Mouse (Mus musculus) forebrain, embryonic 10.5 days (tissue): ENCODE measurements around the gene Foxb1. TPM values are rescaled to one million over a fixed set of nuclear protein-coding genes. Genes with fewer than 3 reads are reported as not detected.

Experiments
- DNase-seq: peaks from one replicate; pipeline ENCODE4 v3.0.0-alpha.2; 2017; ENCODE audit warnings: low spot score; ENCODE audit errors: extremely low spot score
- H3K27ac ChIP-seq: fragments of 300-500 bp; sonication (generic); 2 replicates; pipeline ENCODE4 v1.5.1; 2016; ENCODE audit warnings: mild to moderate bottlenecking
- H3K27me3 ChIP-seq: fragments of 300-500 bp; sonication (generic); 2 replicates; pipeline ENCODE4 v1.6.1; 2016; ENCODE audit warnings: mild to moderate bottlenecking; ENCODE audit not compliant: poor library complexity, severe bottlenecking
- H3K36me3 ChIP-seq: fragments of 300-500 bp; sonication (generic); replicated peaks from 2 replicates; pipeline ENCODE4 v1.6.1; 2016; ENCODE audit warnings: mild to moderate bottlenecking, moderate library complexity
- H3K4me1 ChIP-seq: fragments of 300-500 bp; sonication (generic); 2 replicates; pipeline ENCODE4 v1.6.1; 2016
- H3K4me3 ChIP-seq: fragments of 300-500 bp; sonication (generic); 2 replicates; pipeline ENCODE4 v1.5.1; 2016; ENCODE audit warnings: mild to moderate bottlenecking, moderate library complexity
- H3K9me3 ChIP-seq: fragments of 300-500 bp; sonication (generic); 2 replicates; pipeline ENCODE4 v1.6.1; 2016; ENCODE audit warnings: mild to moderate bottlenecking, moderate library complexity
- WGBS: fragments of 180-500 bp; shearing (Covaris S2); methylation state at CpG from one replicate; pipeline ENCODE4 v1.1.7; 2016; 5-methylcytosine and 5-hydroxymethylcytosine counted together
- polyA plus RNA-seq: library from polyadenylated mRNA; unstranded; fragments of >200 nt; fragmentation: Nextera tagmentation; extraction: Ambion mirVana; gene quantifications from 2 replicates; pipeline ENCODE4 v1.2.1, GENCODE M21; 2016

Gene Foxb1
- polyA plus RNA-seq, 1 experiment from 2014 or later, result 3.4 TPM

DNA sequence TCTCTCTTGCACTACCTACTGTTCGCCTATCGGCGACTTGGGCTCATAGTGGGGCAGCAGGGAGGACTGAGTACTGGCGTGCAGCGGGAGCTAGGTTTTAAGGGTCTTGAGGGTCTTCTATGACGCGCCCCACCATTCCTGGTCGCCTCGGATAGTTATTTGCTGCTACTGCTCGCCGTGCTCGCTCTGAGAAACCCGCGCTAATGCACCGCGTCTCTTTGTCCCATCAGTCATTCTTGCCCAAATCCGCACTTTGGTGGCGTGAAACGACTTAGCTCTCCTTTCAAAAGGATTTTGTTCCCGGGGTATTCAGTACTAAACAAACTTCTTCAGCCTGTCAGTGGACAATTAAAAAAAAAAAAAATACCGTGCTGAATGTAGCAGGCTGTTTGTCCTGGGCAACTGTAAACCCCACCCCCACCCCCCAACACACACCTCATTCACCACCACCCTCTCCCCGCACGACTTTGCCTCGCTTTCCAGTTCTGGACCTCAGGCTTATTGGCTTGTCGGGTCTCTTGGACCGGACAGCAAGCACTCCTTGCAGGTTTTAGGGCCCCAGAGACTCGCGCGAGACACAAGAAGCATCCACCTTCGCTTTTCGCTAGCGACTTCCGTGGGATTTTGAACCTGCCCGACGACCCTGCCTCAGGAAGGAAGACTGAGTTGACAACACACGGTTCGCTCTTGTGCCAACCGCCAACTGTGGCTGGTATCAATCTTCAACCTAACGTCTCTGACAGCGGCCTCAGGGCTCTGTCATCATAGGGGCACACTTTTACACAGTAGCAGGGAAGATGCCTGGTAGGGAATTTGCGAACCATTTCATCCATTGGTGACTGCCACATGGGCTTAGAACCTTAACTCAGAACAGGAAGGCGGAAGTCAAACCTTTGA is 4.1 kb upstream of the Foxb1 start:
- Histone ChIP-seq H3K36me3 (no peaks in the 10 kb centered on the region), H3K9me3 (no peaks in the 10 kb centered on the region), H3K27ac (peak overlapping the region; percentile 76), H3K27me3 (peaks cover 100% of the 10 kb centered on the region), H3K4me1 (peaks cover 99% of the 10 kb centered on the region), H3K4me3 (peak overlapping the region; percentile 53)
- DNase-seq, result peak; percentile 46
- WGBS, result under 1% methylated on average over 42 of the region's 42 CpGs

DNA sequence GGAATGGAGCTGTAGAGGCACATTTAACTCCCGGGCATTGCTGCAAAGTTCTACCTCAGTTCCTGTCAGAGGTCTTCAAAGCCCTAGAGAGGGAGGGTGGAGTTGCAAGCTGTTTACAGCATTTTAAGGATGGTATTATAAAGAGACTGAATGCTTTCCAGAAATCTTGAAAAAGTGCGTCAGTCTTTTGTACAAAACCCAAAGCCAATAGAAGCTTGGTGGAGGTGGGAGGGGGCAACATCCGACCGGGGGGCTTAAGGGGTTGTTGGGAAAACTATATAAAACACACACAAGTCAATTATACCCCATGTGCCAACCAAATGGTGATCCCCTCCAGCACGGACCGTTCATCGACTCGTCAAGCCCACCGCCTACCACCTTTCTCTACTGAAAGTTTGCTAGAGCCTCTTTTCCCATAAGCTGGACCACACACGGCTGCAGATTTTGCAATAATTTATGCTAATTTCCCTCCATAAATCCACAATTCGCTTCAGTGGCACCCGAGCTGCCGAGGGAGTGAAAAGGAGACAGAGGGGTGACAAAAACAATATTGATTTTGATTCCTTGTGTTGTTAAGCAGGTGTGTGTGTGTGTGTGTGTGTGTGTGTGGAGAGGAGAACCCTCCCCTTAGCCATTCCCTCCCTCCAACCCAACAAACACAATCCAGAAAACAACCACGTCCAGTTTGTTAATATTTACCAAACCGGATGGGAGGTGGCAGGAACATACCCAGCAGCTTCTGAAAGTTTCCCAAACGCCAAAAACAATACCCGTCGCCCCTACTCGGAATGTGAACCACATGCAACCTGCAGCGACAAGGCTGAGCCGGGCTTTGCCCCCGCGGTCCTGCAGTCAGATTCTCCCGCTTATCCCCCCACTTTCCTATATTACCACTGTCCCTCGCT is 3.2 kb upstream of the Foxb1 start:
- Histone ChIP-seq H3K4me3 (peak overlapping the region; percentile 53), H3K9me3 (no peaks in the 10 kb centered on the region), H3K27me3 (peaks cover 100% of the 10 kb centered on the region), H3K36me3 (no peaks in the 10 kb centered on the region), H3K27ac (peak overlapping the region; percentile 76), H3K4me1 (peaks cover 99% of the 10 kb centered on the region)
- WGBS, result under 1% methylated on average over 25 of the region's 25 CpGs
- DNase-seq, result peak; percentile 40

DNA sequence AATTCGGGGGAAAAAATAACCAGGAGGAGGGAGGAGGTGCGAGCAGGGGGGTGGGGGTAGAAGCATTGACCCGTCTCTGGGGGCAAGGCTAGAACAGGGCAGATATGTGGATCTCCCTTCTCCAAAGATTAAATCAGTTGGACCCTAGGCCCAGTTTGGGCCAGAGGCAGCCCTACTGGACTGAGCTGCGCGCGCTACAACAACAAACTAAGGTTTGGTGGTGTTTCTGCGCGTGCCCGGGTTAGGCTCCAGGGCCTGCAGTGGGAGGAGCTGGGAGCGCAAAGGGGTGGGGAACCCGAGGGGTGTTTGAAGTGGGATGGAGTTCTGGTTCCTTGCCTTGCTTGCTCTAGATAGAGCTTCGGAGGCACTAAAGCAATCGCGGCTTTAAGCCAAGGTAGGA is 2.0 kb upstream of the Foxb1 start:
- Histone ChIP-seq H3K4me3 (peak overlapping the region; percentile 53), H3K9me3 (no peaks in the 10 kb centered on the region), H3K27me3 (peaks cover 100% of the 10 kb centered on the region), H3K36me3 (no peaks in the 10 kb centered on the region), H3K27ac (peak overlapping the region; percentile 66; the same call in 1 of the 2 replicates), H3K4me1 (peaks cover 99% of the 10 kb centered on the region)
- DNase-seq, result peak; percentile 60
- under 1% methylated on average over 14 of the region's 14 CpGs for WGBS

DNA sequence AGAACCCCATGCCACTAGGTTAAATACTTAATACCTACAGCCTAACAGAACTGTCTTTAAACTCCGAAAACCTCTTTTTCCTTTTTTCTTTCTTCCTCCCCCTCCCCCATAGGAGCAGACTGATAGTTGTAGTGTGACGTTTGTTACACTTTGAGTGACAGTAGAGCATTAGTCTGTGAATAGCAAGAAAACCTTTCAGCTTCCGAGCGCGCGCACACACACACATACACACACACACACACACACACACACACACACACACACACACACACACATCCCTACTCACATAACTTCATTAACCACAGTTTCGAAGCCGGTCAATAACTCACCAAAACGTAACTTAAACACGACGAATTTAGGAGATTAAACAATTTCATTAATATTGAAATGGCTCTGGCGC is 1.5 kb upstream of the Foxb1 start:
- WGBS, result 2% methylated on average over 12 of the region's 12 CpGs
- DNase-seq, result peak; percentile 41

DNA sequence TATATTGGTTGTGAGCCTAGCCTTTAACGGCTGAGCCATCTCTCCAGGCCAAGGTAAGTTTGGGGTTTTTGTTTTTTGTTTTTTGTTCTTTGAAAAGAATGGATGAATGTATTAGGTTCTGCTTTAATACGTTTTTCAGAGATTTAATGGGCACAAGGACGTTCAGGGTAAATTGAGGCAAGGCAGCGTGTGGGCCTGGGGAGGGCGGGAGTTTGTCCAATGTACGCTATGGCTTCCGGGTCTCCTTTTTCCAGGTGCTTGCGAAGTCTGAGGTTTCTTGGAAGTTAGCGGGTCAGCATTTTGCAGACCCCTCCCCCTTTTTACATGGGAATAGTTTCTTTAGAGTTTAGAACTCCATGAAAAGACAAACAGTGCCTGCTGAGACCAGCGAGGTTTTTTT is 829 bp upstream of the Foxb1 start:
- peak overlapping the region; percentile 53; the same call in 1 of the 2 replicates for H3K4me3 ChIP-seq
- H3K36me3 ChIP-seq, result no peaks in the 10 kb centered on the region

More for the DNA sequence above, 1.5 kb upstream of the Foxb1 start:
- Histone ChIP-seq H3K27me3 (peaks cover 100% of the 10 kb centered on the region), H3K9me3 (no peaks in the 10 kb centered on the region), H3K4me3 (peak overlapping the region; percentile 53; the same call in 1 of the 2 replicates), H3K27ac (peak overlapping the region; percentile 15; the same call in 1 of the 2 replicates), H3K36me3 (no peaks in the 10 kb centered on the region), H3K4me1 (peaks cover 96% of the 10 kb centered on the region)

DNA sequence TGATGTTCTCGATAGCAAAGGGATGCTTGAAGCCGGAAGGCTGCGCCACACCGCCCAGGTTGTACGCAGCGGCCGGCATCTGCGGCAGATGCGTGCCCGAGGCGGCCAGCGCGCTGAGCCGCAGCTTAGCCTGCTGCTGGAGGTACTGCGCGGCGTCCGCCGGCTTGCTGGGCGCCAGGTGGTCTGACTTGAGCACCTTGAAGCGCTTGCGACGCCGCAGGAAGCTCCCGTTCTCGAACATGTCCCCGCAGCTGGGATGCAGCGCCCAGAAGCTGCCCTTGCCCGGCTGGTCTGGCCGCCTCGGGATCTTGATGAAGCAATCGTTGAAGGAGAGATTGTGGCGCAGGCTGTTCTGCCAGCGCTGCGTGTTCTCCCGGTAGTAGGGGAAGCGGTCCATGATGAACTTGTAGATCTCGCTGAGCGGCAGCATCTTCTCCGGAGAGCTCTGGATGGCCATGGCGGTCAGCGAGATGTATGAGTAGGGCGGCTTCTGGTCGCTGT is 969 bp downstream of the Foxb1 start:
- under 1% methylated on average over 44 of the region's 44 CpGs for WGBS
- peak overlapping the region; percentile 53 for H3K4me3 ChIP-seq
- peak overlapping the region; percentile 82 for H3K27ac ChIP-seq
- H3K9me3 ChIP-seq, result no peaks in the 10 kb centered on the region
- H3K4me1 ChIP-seq, result peaks cover 95% of the 10 kb centered on the region
- H3K27me3 ChIP-seq, result peaks cover 100% of the 10 kb centered on the region
- DNase-seq, result peak; percentile 59
- H3K36me3 ChIP-seq, result no peaks in the 10 kb centered on the region

More for the DNA sequence above, 829 bp upstream of the Foxb1 start:
- DNase-seq, result no peak
- under 1% methylated on average over 10 of the region's 10 CpGs for WGBS
- no peaks in the 10 kb centered on the region for H3K9me3 ChIP-seq
- peaks cover 95% of the 10 kb centered on the region for H3K4me1 ChIP-seq
- H3K27me3 ChIP-seq, result peaks cover 100% of the 10 kb centered on the region
- no peak overlapping the region for H3K27ac ChIP-seq

DNA sequence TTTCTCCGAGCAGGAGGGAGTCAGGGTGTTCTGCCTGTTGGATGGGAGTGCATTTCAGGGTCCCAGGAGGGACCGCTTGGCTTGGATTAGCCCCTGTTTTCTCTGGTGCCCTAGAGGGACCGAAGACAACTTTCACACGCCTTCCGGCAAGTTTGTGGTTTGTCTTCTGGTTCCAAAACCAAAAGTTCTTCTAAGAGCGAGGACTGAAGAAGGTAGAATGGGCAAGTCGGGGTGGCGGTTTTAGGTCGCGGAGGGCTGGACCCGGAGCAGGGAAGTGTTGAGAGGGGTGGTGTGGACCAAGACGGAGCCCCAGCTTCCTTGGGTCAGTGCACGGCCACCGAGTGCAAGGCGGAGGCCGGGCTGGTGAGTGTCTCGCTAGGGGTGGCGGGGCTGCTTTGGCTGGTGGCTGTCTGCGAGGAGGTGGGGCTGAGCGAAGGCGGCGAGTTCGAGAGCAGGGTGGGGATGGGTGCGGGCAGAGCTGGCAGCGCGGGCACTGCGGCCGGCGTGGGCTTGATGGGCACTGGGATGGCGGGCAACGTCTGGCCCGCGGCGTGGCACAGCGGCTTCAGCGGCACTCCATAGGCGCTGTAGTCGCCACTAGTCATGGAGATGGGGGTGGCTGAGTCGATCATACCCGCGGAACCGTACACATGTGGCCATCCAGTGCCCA is 1.7 kb downstream of the Foxb1 start:
- H3K27me3 ChIP-seq, result peaks cover 100% of the 10 kb centered on the region

DNA sequence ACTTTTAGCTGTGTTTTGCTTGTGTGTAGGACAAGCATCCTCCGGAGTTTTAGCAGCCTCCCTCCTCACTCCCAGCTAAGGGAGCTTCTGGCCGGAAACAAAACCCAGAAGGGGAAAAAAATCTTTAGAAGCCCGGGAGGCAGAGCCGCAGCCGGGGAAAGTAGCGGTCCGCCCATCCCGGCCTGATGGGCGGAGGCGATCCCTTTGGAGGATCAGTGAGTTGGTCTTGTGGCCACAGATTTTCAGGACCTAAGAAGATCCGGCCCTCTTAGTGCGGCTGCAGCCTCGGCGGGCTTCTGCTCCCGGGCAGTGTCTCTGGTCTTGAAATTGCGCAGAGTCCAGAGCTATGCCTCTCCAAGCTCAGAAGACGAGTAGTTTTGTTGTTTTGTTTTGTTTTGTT is 2.2 kb downstream of the Foxb1 start:
- under 1% methylated on average over 17 of the region's 17 CpGs for WGBS
- H3K27ac ChIP-seq, result peak overlapping the region; percentile 82
- H3K9me3 ChIP-seq, result no peaks in the 10 kb centered on the region
- DNase-seq, result peak; percentile 53
- peaks cover 100% of the 10 kb centered on the region for H3K27me3 ChIP-seq
- peaks cover 93% of the 10 kb centered on the region for H3K4me1 ChIP-seq
- H3K4me3 ChIP-seq, result peak overlapping the region; percentile 53
- no peaks in the 10 kb centered on the region for H3K36me3 ChIP-seq

More for the DNA sequence above, 1.7 kb downstream of the Foxb1 start:
- Histone ChIP-seq H3K9me3 (no peaks in the 10 kb centered on the region), H3K4me3 (peak overlapping the region; percentile 53), H3K36me3 (no peaks in the 10 kb centered on the region), H3K4me1 (peaks cover 95% of the 10 kb centered on the region), H3K27ac (peak overlapping the region; percentile 82)
- peak; percentile 52 for DNase-seq
- under 1% methylated on average over 42 of the region's 42 CpGs for WGBS

DNA sequence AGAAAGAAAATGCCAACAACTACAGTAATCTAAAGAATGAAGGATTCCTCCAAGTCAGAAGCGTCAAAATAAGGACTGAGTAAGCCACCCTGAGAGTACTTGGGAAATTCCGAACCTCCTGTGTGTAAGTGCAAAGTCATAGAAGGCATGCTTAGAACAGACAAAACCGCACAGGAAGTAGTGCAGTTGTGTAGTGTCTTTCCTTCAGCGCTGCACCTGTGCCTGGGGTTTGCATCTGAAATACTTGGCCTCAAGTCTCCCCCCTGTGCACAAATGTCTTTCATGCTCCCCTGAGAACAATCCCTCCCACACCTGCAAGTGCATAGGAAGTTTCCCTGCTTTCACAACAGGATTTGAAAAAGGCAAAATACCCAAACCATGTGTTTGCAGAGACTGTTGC is 3.5 kb downstream of the Foxb1 start:
- no peak overlapping the region for H3K4me3 ChIP-seq
- peaks cover 100% of the 10 kb centered on the region for H3K27me3 ChIP-seq
- H3K36me3 ChIP-seq, result no peaks in the 10 kb centered on the region
- WGBS, result 2% methylated on average over 4 of the region's 4 CpGs
- no peaks in the 10 kb centered on the region for H3K9me3 ChIP-seq
- peaks cover 84% of the 10 kb centered on the region for H3K4me1 ChIP-seq
- DNase-seq, result peak; percentile 19
- H3K27ac ChIP-seq, result no peak overlapping the region

DNA sequence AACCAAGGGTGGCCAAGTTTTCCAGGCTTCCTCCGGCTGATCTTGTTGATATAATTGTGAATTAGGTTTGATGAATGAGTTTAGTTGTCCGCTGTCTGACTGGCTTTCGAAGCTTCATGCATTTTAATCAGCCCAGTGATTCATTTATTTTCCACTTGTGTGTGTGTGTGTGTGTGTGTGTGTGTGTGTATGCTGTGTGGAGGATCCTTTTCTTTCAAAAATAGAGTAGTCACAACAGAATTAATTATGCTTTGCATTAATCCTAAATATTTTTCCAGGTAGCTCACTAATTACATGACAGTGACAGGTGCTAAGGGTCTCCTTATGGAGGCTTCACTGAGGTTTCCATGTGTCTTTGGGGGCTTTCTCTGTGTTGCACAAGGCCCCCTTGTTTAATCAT is 4.3 kb downstream of the Foxb1 start:
- Histone ChIP-seq H3K27ac (no peak overlapping the region), H3K4me1 (peaks cover 76% of the 10 kb centered on the region), H3K36me3 (no peaks in the 10 kb centered on the region), H3K4me3 (no peak overlapping the region), H3K9me3 (no peaks in the 10 kb centered on the region), H3K27me3 (peaks cover 100% of the 10 kb centered on the region)
- DNase-seq, result no peak
- WGBS, result 9% methylated on average over 3 of the region's 3 CpGs

DNA sequence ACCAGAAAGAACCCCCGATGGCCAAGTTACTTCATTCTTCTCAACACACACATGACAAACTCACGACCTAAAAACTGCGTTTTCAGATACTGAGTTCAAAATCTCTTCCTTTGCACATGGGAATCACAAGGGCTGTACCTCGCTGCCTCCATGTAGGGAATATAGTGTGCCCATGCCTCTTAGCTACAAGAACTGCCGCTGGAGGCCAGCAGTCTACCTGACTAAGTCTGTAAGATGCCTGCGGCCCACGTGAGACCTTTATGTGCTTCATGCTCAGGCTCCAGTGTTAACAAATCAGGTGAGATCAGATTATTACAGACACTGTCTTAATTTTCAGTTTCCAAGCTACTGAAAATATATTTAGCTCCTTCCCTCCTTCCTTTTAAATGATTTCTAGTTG is 4.7 kb downstream of the Foxb1 start:
- no peak overlapping the region for H3K27ac ChIP-seq
- DNase-seq, result peak; percentile 21
- H3K36me3 ChIP-seq, result no peaks in the 10 kb centered on the region
- H3K4me1 ChIP-seq, result peaks cover 72% of the 10 kb centered on the region
- H3K9me3 ChIP-seq, result no peaks in the 10 kb centered on the region
- no peak overlapping the region for H3K4me3 ChIP-seq
- H3K27me3 ChIP-seq, result peaks cover 100% of the 10 kb centered on the region
- 11% methylated on average over 7 of the region's 7 CpGs for WGBS

DNA sequence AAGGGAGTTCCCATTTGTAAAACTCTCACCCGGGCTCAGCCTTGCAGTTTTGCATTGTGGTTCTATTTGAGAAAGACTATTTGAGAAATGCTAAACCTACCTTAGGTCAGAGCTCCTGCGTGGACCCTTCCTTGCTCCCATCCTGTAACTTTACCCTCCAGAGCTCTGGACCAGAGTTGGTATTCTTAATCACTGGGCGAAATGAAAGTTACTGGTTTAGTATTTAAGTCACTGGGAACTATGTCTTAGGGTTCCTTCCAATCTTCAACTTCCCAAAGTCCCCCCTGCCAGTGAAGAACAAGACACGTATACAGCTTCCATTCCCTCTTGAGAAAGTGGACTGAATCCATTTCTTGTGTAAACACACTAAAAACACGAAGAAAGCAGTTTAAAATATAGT is 5.6 kb downstream of the Foxb1 start:
- DNase-seq, result no peak
- H3K4me3 ChIP-seq, result no peak overlapping the region
- no peaks in the 10 kb centered on the region for H3K9me3 ChIP-seq
- no peaks in the 10 kb centered on the region for H3K36me3 ChIP-seq
- peaks cover 95% of the 10 kb centered on the region for H3K27me3 ChIP-seq
- WGBS, result 6% methylated on average over 5 of the region's 5 CpGs
- H3K4me1 ChIP-seq, result peaks cover 63% of the 10 kb centered on the region
- H3K27ac ChIP-seq, result no peak overlapping the region
